Mouse (Mus musculus): ENCODE measurements at regions not wholly inside any gene's neighbourhood (a gene's known extent, or its start where the extent isn't known, plus 50 kb on each side); places are given as distances from the start of the nearest gene placed in this dataset.

- Histone ChIP-seq H3K4me3 (no peak overlapping the region), H3K36me3 (ENCODE audit: control insufficient read depth, insufficient read depth, low read length) (no peaks in the 10 kb centered on the region), H3K4me1 (ENCODE audit: control insufficient read depth, insufficient read depth, low read length) (no peaks in the 10 kb centered on the region), H3K79me2 (replicated peaks; ENCODE audit: control insufficient read depth, insufficient read depth, low read length) (no peaks in the 10 kb centered on the region), H3K27ac (no peak overlapping the region), H3K9ac (ENCODE audit: low read depth, low read length) (no peak overlapping the region), H3K27me3 (ENCODE audit: control insufficient read depth, insufficient read depth, low read length) (no peaks in the 10 kb centered on the region)
- WGBS: 47% methylated on average over 2 of the region's 2 CpGs
- no peak for DNase-seq
- no peak for TF ChIP-seq POLR2A (IDR thresholded peaks at IDR 0.05; ENCODE audit: insufficient read depth, low read depth, low read length)
- no peak for TF ChIP-seq CTCF (IDR thresholded peaks at IDR 0.05)
- no peak for TF ChIP-seq EP300 (IDR thresholded peaks at IDR 0.05; ENCODE audit: insufficient read depth, low read depth, low read length)
- intact Hi-C loops (cut with DNase I): no loop called here
Observed at GRCm38 (mm10) chr16:54346086-54346789, 951.5 kb downstream of the Zpld1 start.
